In genomic region chrX:103482097-103482451, GRCm38 (mm10) we compare ENCODE assay signal across 8 mouse cellular contexts.
DNase-seq lines count a peak whose midpoint lies in the region; ATAC-seq and TF ChIP-seq lines count a peak whose summit lies in the region.

No protein-coding gene starts in this region.

- H3K4me2 ChIP-seq in hindbrain, embryonic 14.5 days (replicated peaks): peak overlapping the region; percentile 49

- H3K9ac ChIP-seq in hindbrain, embryonic 14.5 days: peak overlapping the region; percentile 57

- no peak for TF ChIP-seq CTCF in layer of hippocampus, adult 2 months (conservative IDR thresholded peaks at IDR 0.05)

- peak overlapping the region; percentile 80 for H3K27ac ChIP-seq in heart, embryonic 10.5 days
- H3K27ac ChIP-seq in embryonic facial prominence, embryonic 10.5 days (replicated peaks): peak overlapping the region; percentile 83
- H3K27ac ChIP-seq in hindbrain, embryonic 14.5 days: peak overlapping the region; percentile 80
- H3K27ac ChIP-seq in macrophage: peak overlapping the region; percentile 87
- H3K27ac ChIP-seq in layer of hippocampus, adult 2 months: no peak overlapping the region

- H3K4me1 ChIP-seq in heart, embryonic 10.5 days: no peaks in the 10 kb centered on the region
- H3K4me1 ChIP-seq in embryonic facial prominence, embryonic 10.5 days: no peaks in the 10 kb centered on the region
- H3K4me1 ChIP-seq in hindbrain, embryonic 14.5 days (replicated peaks; ENCODE audit: control insufficient read depth, insufficient read depth, low read length): no peaks in the 10 kb centered on the region

- WGBS in heart, embryonic 10.5 days: 68% methylated on average over 24 of the region's 24 CpGs
- 70% methylated on average over 24 of the region's 24 CpGs for WGBS in embryonic facial prominence, embryonic 10.5 days
- WGBS in hindbrain, embryonic 14.5 days: 86% methylated on average over 24 of the region's 24 CpGs
- 54% methylated on average over 17 of the region's 24 CpGs for WGBS in macrophage (ENCODE audit: missing documents)

- no peaks in the 10 kb centered on the region for H3K36me3 ChIP-seq in heart, embryonic 10.5 days
- H3K36me3 ChIP-seq in embryonic facial prominence, embryonic 10.5 days (replicated peaks): no peaks in the 10 kb centered on the region
- no peaks in the 10 kb centered on the region for H3K36me3 ChIP-seq in hindbrain, embryonic 14.5 days (replicated peaks; ENCODE audit: control insufficient read depth, insufficient read depth)
- H3K36me3 ChIP-seq in macrophage (ENCODE audit: inconsistent target): no peaks in the 10 kb centered on the region

- peak overlapping the region; percentile 52 for H3K4me3 ChIP-seq in heart, embryonic 10.5 days
- H3K4me3 ChIP-seq in embryonic facial prominence, embryonic 10.5 days: peak overlapping the region; percentile 58
- peak overlapping the region; percentile 40 for H3K4me3 ChIP-seq in hindbrain, embryonic 14.5 days (replicated peaks; ENCODE audit: low read length)
- H3K4me3 ChIP-seq in macrophage (ENCODE audit: inconsistent target): peak overlapping the region; percentile 76
- H3K4me3 ChIP-seq in layer of hippocampus, adult 2 months: no peak overlapping the region

- no peaks in the 10 kb centered on the region for H3K9me3 ChIP-seq in heart, embryonic 10.5 days
- H3K9me3 ChIP-seq in embryonic facial prominence, embryonic 10.5 days: no peaks in the 10 kb centered on the region
- H3K9me3 ChIP-seq in hindbrain, embryonic 14.5 days (ENCODE audit: control insufficient read depth, low read length): no peaks in the 10 kb centered on the region

- no peaks in the 10 kb centered on the region for H3K27me3 ChIP-seq in heart, embryonic 10.5 days (ENCODE audit: insufficient read depth, poor library complexity, severe bottlenecking)
- H3K27me3 ChIP-seq in embryonic facial prominence, embryonic 10.5 days (replicated peaks; ENCODE audit: low read depth, poor library complexity, severe bottlenecking): no peaks in the 10 kb centered on the region
- H3K27me3 ChIP-seq in hindbrain, embryonic 14.5 days (ENCODE audit: control insufficient read depth, insufficient read depth, low read length): no peaks in the 10 kb centered on the region

- DNase-seq in heart, embryonic 10.5 days (ENCODE audit: low spot score): no peak
- no peak for DNase-seq in heart, adult 11 months
- no peak for DNase-seq in embryonic facial prominence, embryonic 10.5 days (ENCODE audit: low spot score)
- no peak for DNase-seq in hindbrain, embryonic 14.5 days (ENCODE audit: low spot score)
- no peak for DNase-seq in thymus, postnatal 36 days
- no peak for DNase-seq in thymus, postnatal 10 days (ENCODE audit: low spot score in 2 of 2)
- DNase-seq in layer of hippocampus, adult 2 months (ENCODE audit: low spot score in 2 of 2): no peak

- H3K79me2 ChIP-seq in macrophage (ENCODE audit: inconsistent target): peaks cover 58% of the 10 kb centered on the region; the same call in 1 of the 2 replicates

- ATAC-seq in hindbrain, embryonic 14.5 days (ENCODE audit: low FRiP score): 0 out of 2 replicates have a peak, but pooled peaks have one; percentile 36
